Mouse (Mus musculus) hindbrain, embryonic 15.5 days (tissue): ENCODE results near the gene Ccdc58. TPM values are rescaled to one million over a fixed set of nuclear protein-coding genes. Genes with fewer than 3 reads are reported as not detected.
"Not testable (repeated sequence)": the region's sequence is repeated elsewhere in the genome, so short reads cannot be mapped to it uniquely, and the experiment has no call there.

Experiments used
- ATAC-seq: fragments of 200-750 bp; cut with Nextera tagmentation; 2 replicates; pipeline ENCODE4 v1.8.0; 2017; ENCODE audit warnings: low read depth, moderate number of reproducible peaks, moderate TSS enrichment; ENCODE audit not compliant: low FRiP score
- H3K27ac ChIP-seq: fragments of 300-500 bp; sonication (generic); replicated peaks from 2 replicates; pipeline ENCODE4 v1.5.1; 2015; ENCODE audit warnings: mild to moderate bottlenecking, inconsistent platforms
- H3K27me3 ChIP-seq: fragments of 300-500 bp; sonication (generic); 2 replicates; pipeline ENCODE4 v1.6.1; 2015; ENCODE audit warnings: control low read depth, inconsistent platforms
- H3K36me3 ChIP-seq: fragments of 300-500 bp; sonication (generic); 2 replicates; pipeline ENCODE4 v1.6.1; 2015; ENCODE audit warnings: control low read depth, inconsistent platforms
- H3K4me1 ChIP-seq: fragments of 300-500 bp; sonication (generic); replicated peaks from 2 replicates; pipeline ENCODE4 v1.6.1; 2015; ENCODE audit warnings: control low read depth, inconsistent platforms
- H3K4me2 ChIP-seq: fragments of 300-500 bp; sonication (generic); 2 replicates; pipeline ENCODE4 v1.6.1; 2015; ENCODE audit warnings: moderate library complexity, mild to moderate bottlenecking, inconsistent platforms
- H3K4me3 ChIP-seq: fragments of 300-500 bp; sonication (generic); 2 replicates; pipeline ENCODE4 v1.5.1; 2015; ENCODE audit warnings: mild to moderate bottlenecking, inconsistent platforms
- H3K9ac ChIP-seq: fragments of 300-500 bp; sonication (generic); 2 replicates; pipeline ENCODE4 v1.6.1; 2015; ENCODE audit warnings: inconsistent platforms
- H3K9me3 ChIP-seq: fragments of 300-500 bp; sonication (generic); 2 replicates; pipeline ENCODE4 v1.6.1; 2016; ENCODE audit warnings: control low read depth, inconsistent platforms
- WGBS: fragments of 180-500 bp; shearing (Covaris S2); methylation state at CpG from one replicate; pipeline ENCODE4 v1.1.7; 2015; 5-methylcytosine and 5-hydroxymethylcytosine counted together
- polyA plus RNA-seq: library from polyadenylated mRNA; unstranded; fragments of >200 nt; fragmentation: Nextera tagmentation; extraction: Ambion mirVana; gene quantifications from 2 replicates; pipeline ENCODE4 v1.2.1, GENCODE M21; 2015

Ccdc58 gene
- polyA plus RNA-seq, 1 experiment from 2014 or later = 27.6 TPM

DNA sequence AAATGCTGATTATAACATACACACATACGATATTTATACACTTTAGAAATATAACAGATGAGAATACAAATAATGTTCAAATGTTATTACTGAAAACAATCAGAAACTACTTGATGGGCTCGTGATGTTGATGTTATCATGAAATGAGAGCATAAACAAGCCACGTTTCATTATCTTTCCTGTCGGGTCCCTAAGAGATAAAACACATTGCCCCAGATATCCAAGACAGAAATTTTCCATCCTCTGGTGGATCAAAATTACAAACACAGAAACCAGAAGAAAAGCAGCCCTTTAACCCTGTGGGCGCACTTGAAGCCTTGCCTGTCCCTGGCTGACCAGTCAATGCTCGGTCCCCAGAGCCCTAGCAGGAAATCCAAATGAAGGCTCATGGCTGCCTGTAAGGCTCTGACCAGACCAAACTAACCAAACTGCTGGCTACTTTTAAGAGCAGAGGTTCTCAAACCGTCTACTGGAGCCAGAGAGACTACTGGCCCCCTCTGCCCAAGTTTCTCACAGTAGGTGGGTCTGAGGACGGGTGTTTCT lies 13.5 kb upstream of the Ccdc58 start:
- no peak overlapping the region for H3K4me2 ChIP-seq
- H3K9me3 ChIP-seq = no peaks in the 10 kb centered on the region
- no peak for ATAC-seq
- no peaks in the 10 kb centered on the region for H3K4me1 ChIP-seq
- H3K27me3 ChIP-seq = no peaks in the 10 kb centered on the region
- H3K36me3 ChIP-seq = no peaks in the 10 kb centered on the region
- no peak overlapping the region for H3K9ac ChIP-seq
- no peak overlapping the region for H3K27ac ChIP-seq
- WGBS = 92% methylated on average over 8 of the region's 8 CpGs
- no peak overlapping the region for H3K4me3 ChIP-seq

DNA sequence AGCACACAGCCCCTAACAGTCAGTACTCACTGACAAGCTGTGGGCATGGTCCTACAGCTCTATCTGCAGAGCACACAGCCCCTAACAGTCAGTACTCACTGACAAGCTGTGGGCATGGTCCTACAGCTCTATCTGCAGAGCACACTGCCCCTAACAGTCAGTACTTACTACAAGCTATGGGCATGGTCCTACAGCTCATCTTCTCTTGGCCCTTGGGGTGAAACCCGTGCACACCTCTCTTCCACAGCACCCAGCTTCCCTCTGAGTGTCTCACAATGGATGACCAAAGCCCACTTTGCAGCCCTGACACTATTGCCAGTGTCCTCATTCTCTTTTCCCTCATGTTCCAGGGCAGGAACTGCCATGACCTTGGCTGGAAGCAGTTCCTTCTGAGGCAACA lies 9.0 kb upstream of the Ccdc58 start:
- not testable (repeated sequence) for H3K4me1 ChIP-seq, H3K4me2 ChIP-seq, H3K9ac ChIP-seq, H3K9me3 ChIP-seq, H3K27ac ChIP-seq, H3K4me3 ChIP-seq, H3K36me3 ChIP-seq, ATAC-seq, H3K27me3 ChIP-seq
- WGBS = 91% methylated on average over 1 of the region's 1 CpGs

DNA sequence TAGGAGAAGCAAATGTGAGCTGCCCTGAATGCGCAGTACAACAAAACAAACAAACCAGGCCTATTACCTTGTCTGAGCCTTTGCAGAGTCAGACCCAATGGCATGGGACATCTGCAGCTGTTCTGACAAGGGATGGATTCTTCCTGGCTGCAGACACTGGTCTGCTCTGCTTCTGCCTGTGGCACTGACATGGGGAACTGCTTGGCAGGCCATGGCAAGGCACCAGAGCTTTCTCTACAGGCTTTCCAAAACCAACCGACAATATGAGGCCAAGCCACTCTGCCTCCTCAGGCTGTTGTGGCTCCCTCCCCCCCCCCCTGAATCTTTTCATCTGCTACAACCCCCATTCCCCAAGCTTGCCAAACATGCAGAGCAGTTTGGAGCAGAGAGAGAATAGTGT lies 8.2 kb upstream of the Ccdc58 start:
- Histone ChIP-seq H3K9ac (no peak overlapping the region), H3K9me3 (no peaks in the 10 kb centered on the region), H3K36me3 (no peaks in the 10 kb centered on the region), H3K27me3 (no peaks in the 10 kb centered on the region), H3K4me2 (no peak overlapping the region), H3K4me1 (peaks cover 2% of the 10 kb centered on the region; the same call in 1 of the 2 replicates), H3K27ac (no peak overlapping the region), H3K4me3 (no peak overlapping the region)
- WGBS = 75% methylated on average over 2 of the region's 2 CpGs
- ATAC-seq = no peak

DNA sequence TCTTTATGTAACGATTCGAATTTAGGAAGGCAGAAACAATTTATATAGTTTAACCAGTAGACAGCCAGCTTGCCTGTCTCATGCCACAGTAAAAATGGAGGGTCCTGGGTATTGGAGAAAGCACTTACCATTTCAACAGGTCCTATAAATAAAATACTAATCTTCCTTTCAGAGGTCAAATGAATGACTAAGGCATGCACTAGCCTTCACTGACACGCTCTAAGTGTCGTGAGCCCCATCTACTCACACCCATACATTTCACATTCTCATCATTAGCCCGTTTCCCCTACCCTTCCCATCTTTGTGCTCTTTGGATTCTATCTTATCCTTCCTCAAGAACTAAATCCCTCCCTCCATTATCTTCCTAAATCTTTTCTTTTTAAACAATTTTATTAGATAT lies 6.6 kb upstream of the Ccdc58 start:
- no peak overlapping the region for H3K4me3 ChIP-seq
- H3K4me2 ChIP-seq = no peak overlapping the region
- WGBS = 91% methylated on average over 5 of the region's 5 CpGs
- no peak overlapping the region for H3K27ac ChIP-seq
- H3K9ac ChIP-seq = no peak overlapping the region
- ATAC-seq = no peak
- no peaks in the 10 kb centered on the region for H3K36me3 ChIP-seq
- H3K9me3 ChIP-seq = no peaks in the 10 kb centered on the region
- peaks cover 14% of the 10 kb centered on the region for H3K4me1 ChIP-seq
- H3K27me3 ChIP-seq = no peaks in the 10 kb centered on the region

DNA sequence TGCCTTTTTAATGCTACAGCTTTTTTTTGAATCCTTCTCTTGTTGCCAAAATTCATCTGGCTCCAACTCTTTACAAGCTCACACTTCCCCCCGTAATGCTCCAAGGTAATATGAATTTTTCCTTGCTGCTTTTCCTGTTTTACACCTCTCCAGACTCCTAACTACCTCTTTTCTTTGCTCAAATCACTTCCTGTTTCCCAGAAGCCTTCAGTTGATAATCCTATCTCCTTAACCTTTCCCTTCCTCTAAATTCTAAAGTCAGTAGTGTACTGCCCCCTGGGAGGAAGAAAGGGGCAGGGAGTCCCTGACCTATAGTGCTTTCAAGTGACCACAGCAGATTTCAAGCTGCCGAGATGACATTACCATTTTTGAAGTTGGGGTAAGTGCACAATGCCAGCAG lies 3.8 kb upstream of the Ccdc58 start:
- Histone ChIP-seq H3K9me3 (no peaks in the 10 kb centered on the region), H3K36me3 (no peaks in the 10 kb centered on the region), H3K4me1 (peaks cover 24% of the 10 kb centered on the region), H3K27me3 (no peaks in the 10 kb centered on the region), H3K27ac (no peak overlapping the region), H3K4me2 (no peak overlapping the region), H3K9ac (no peak overlapping the region), H3K4me3 (no peak overlapping the region)
- no peak for ATAC-seq
- 81% methylated on average over 2 of the region's 2 CpGs for WGBS

DNA sequence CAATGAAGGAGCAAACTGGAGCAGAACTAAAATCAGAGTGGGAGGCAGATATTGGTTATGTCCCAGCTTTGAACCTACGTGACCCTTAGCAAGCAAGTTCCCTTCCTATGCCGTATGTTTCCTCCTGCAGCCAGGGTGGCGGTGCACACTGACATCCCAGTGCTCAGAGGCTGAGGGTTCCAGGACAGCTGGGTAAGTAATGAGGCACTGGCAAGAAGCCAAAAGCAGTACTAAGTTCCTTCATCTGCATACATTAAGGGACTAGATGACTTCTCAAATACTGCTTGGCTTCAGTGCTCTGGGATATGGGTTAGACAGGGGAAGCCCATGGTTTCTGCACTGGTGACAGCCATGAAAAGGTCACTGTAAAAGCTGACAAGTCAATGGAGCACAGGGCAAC lies 3.1 kb upstream of the Ccdc58 start:
- Histone ChIP-seq H3K36me3 (no peaks in the 10 kb centered on the region), H3K9me3 (no peaks in the 10 kb centered on the region), H3K9ac (no peak overlapping the region), H3K27me3 (no peaks in the 10 kb centered on the region), H3K4me1 (peaks cover 26% of the 10 kb centered on the region), H3K4me3 (no peak overlapping the region), H3K27ac (no peak overlapping the region), H3K4me2 (no peak overlapping the region)
- no peak for ATAC-seq
- 50% methylated on average over 3 of the region's 3 CpGs for WGBS

DNA sequence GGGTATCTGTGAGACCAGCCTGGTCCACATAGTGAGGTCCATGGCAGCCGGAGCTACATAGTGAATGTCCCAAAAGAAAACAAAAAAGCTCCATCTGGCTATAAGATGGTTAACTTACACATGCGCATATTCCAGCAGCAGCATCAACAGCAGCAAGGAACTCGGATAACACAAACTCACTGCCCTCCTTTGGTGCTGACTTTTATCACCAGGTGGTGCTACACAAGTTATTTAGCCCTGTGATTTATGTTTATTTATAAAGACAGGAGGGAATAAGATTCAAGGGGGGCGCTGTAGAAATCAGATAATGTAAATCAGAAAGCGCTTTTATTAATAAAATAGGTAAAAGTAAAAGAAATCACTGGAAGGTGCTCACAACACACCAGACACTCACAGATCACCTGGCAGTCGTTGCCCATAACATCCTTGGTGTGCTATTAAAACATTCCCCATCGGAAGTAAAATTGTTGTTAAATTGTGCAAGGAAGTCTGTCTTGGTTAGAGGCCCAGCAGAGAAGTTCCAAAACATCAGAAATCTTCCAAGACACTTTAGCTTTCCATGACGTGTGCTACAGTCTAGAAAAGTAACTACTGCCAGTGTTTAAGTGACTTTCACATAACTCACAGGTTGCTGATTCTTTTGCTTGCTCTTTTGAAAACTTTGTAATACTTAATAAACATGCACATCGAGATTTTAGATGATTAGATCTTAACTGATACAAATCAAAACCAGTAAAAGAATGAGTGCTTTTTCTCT lies 1.5 kb upstream of the Ccdc58 start:
- Histone ChIP-seq H3K4me1 (peaks cover 26% of the 10 kb centered on the region), H3K4me3 (peak overlapping the region; percentile 83), H3K9me3 (no peaks in the 10 kb centered on the region), H3K27ac (no peak overlapping the region), H3K36me3 (no peaks in the 10 kb centered on the region), H3K27me3 (no peaks in the 10 kb centered on the region), H3K9ac (no peak overlapping the region), H3K4me2 (peak overlapping the region; percentile 63)
- 36% methylated on average over 9 of the region's 9 CpGs for WGBS
- ATAC-seq = no peak

DNA sequence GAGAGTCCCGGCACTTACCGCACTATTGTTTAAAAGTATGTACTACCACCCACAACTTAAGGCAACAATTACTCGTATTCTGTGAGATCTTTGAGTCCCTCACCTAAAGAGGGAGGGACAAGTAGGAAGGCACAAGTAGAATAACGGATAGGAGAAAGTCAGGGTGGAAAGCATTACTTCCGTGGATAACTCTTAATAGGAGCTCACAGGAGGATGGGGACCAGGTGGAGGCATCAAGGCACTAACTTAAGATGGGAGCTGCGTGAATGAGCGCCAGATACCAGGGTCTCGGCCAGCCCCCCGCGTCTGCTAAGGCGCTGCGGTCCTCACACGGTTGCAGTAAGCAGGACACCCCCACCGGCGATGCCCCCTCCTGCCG lies 425 bp upstream of the Ccdc58 start:
- under 1% methylated on average over 16 of the region's 16 CpGs for WGBS
- Histone ChIP-seq H3K4me2 (peak overlapping the region; percentile 63), H3K9me3 (no peaks in the 10 kb centered on the region), H3K27ac (peak overlapping the region; percentile 99), H3K9ac (peak overlapping the region; percentile 85), H3K27me3 (no peaks in the 10 kb centered on the region), H3K36me3 (no peaks in the 10 kb centered on the region), H3K4me1 (peaks cover 26% of the 10 kb centered on the region), H3K4me3 (peak overlapping the region; percentile 83)
- ATAC-seq = no peak; the same call in 1 of the 2 replicates

DNA sequence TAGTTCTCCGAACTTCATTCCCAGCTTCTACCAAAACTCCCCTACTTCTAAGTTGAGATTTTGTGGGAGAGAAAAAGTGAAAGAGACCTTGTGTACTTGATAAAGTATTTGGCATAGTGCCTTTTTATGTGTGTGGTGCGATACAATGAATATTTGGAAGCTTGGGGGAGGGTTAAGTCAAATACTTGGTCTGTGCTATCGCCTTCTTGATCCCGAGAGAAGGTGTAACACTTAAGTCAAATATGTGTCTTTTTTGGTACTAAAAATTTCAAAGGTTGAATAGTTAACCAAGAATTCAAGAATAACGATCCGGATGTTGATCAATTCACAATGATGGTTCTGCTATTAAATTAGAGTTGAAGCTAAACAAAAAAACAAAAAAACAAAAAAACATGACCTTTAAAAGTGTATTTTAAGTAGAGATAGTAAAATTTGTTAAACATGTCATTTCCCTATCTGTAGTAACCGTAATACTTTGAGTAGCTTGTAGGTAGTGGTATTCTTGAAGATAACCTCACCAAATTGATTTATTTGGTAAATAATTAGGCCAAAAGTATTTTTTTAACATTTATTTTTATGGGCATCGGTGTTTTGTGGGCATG lies 1.0 kb downstream of the Ccdc58 start:
- peaks cover 26% of the 10 kb centered on the region for H3K4me1 ChIP-seq
- WGBS = 29% methylated on average over 8 of the region's 8 CpGs
- H3K9me3 ChIP-seq = no peaks in the 10 kb centered on the region
- peak overlapping the region; percentile 63 for H3K4me2 ChIP-seq
- H3K4me3 ChIP-seq = peak overlapping the region; percentile 83
- no peak for ATAC-seq
- no peaks in the 10 kb centered on the region for H3K36me3 ChIP-seq
- no peaks in the 10 kb centered on the region for H3K27me3 ChIP-seq
- H3K27ac ChIP-seq = peak overlapping the region; percentile 99
- H3K9ac ChIP-seq = peak overlapping the region; percentile 85

DNA sequence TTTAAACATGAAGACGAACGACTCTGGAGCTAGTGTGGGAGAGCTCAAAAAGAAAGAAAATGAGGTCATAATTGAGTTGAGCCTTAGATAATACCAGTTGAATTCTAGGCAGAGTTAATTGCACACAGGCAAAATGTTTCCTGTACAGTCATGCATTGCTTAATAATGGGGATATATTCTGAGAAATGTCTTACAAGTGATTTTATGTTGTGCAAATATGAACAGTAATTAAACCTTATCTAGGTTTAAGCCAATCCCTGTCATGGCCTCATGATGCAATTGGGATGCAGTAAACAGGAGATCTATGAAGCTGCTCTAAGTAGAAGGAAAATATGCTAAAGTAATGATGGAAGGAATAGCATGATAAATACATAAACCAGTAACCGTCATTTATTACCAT lies 3.3 kb downstream of the Ccdc58 start:
- Histone ChIP-seq H3K4me1 (peaks cover 14% of the 10 kb centered on the region), H3K9ac (no peak overlapping the region), H3K9me3 (no peaks in the 10 kb centered on the region), H3K27me3 (no peaks in the 10 kb centered on the region), H3K4me2 (no peak overlapping the region), H3K4me3 (no peak overlapping the region), H3K36me3 (no peaks in the 10 kb centered on the region), H3K27ac (no peak overlapping the region)
- no peak for ATAC-seq
- WGBS = 97% methylated on average over 3 of the region's 3 CpGs

DNA sequence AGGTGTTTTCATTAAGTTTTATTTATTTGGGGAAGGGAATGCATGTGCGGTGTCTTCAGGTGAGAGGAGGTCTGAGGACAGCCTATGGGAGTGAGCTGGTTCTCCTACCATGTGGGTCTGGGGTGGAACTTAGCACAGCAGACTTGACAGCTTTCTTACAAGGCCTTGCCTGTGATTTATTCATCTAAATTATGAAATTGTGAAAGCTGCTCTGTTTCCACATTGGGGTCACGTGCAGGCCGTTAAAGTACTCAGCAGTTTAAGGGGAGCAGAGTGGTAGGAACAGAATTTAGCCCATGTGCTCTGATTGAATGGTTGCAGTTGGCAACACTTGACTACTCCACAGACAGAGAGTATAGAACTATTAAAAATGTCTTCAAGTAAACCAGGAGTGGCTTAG lies 8.4 kb downstream of the Ccdc58 start:
- no peaks in the 10 kb centered on the region for H3K36me3 ChIP-seq
- no peak overlapping the region for H3K4me2 ChIP-seq
- no peaks in the 10 kb centered on the region for H3K9me3 ChIP-seq
- no peaks in the 10 kb centered on the region for H3K27me3 ChIP-seq
- WGBS = 99% methylated on average over 3 of the region's 3 CpGs
- H3K27ac ChIP-seq = no peak overlapping the region
- H3K4me1 ChIP-seq = no peaks in the 10 kb centered on the region
- no peak overlapping the region for H3K4me3 ChIP-seq
- no peak for ATAC-seq
- no peak overlapping the region for H3K9ac ChIP-seq

DNA sequence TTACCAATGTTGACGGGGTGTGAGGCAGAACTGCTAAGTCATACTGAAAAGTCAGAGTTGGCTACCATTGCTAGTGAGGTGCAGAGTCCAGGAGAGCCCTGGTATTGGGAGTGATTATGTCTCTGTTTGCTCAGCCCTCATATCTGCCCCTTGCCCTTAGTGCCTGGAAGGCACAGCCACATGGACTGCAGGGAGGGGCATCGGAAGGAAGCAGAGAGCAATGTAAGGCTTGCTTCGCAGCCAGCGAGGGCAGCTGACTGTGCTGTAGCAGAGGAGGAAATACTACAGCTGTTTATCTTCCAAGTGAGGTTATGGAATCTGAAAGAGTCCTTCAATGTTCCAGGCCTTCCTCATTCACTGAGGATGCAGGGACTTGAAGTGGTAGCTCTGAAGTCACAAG lies 16.4 kb downstream of the Ccdc58 start:
- H3K9ac ChIP-seq = no peak overlapping the region
- no peak overlapping the region for H3K4me2 ChIP-seq
- H3K27ac ChIP-seq = no peak overlapping the region
- ATAC-seq = no peak
- 94% methylated on average over 4 of the region's 4 CpGs for WGBS
- H3K36me3 ChIP-seq = 0 out of 2 replicates have a peak, but pooled peaks cover 6% of the 10 kb centered on the region
- no peaks in the 10 kb centered on the region for H3K27me3 ChIP-seq
- no peaks in the 10 kb centered on the region for H3K9me3 ChIP-seq
- H3K4me1 ChIP-seq = no peaks in the 10 kb centered on the region
- no peak overlapping the region for H3K4me3 ChIP-seq
